Mouse (Mus musculus) hindbrain, embryonic 14.5 days (tissue): ENCODE data around the gene Spata2. TPM values are rescaled to one million over a fixed set of nuclear protein-coding genes. Genes with fewer than 3 reads are reported as not detected.

ENCODE experiments used
- ATAC-seq: fragments of 200-750 bp; cut with Nextera tagmentation; 2 replicates; pipeline ENCODE4 v1.8.0; 2017; ENCODE audit warnings: moderate number of reproducible peaks, mild to moderate bottlenecking, moderate TSS enrichment, moderate library complexity; ENCODE audit not compliant: low FRiP score
- DNase-seq: peaks from one replicate; pipeline ENCODE4 v3.0.0-alpha.2; 2015; ENCODE audit warnings: low spot score
- H3K27ac ChIP-seq: fragments of 300-500 bp; sonication (generic); 2 replicates; pipeline ENCODE4 v1.5.1; 2014; ENCODE audit warnings: mild to moderate bottlenecking, moderate library complexity
- H3K27me3 ChIP-seq: fragments of 300-500 bp; sonication (generic); 2 replicates; pipeline ENCODE4 v1.6.1; 2014; ENCODE audit warnings: mild to moderate bottlenecking, low read length, mixed read lengths; ENCODE audit not compliant: control insufficient read depth, insufficient read depth
- H3K36me3 ChIP-seq: fragments of 300-500 bp; sonication (generic); replicated peaks from 2 replicates; pipeline ENCODE4 v1.6.1; 2014; ENCODE audit not compliant: control insufficient read depth, insufficient read depth
- H3K4me1 ChIP-seq: fragments of 300-500 bp; sonication (generic); replicated peaks from 2 replicates; pipeline ENCODE4 v1.6.1; 2014; ENCODE audit warnings: antibody characterized with exemption, low read length, mixed read lengths; ENCODE audit not compliant: control insufficient read depth, insufficient read depth
- H3K4me2 ChIP-seq: fragments of 300-500 bp; sonication (generic); replicated peaks from 2 replicates; pipeline ENCODE4 v1.6.1; 2014; ENCODE audit warnings: mild to moderate bottlenecking, moderate library complexity
- H3K4me3 ChIP-seq: fragments of 300-500 bp; sonication (generic); replicated peaks from 2 replicates; pipeline ENCODE4 v1.5.1; 2014; ENCODE audit warnings: mild to moderate bottlenecking, low read length
- H3K9ac ChIP-seq: fragments of 300-500 bp; sonication (generic); 2 replicates; pipeline ENCODE4 v1.6.1; 2014
- H3K9me3 ChIP-seq: fragments of 300-500 bp; sonication (generic); 2 replicates; pipeline ENCODE4 v1.6.1; 2016; ENCODE audit warnings: low read length; ENCODE audit not compliant: control insufficient read depth
- WGBS: fragments of 180-500 bp; shearing (Covaris S2); extraction: QIAGEN DNeasy Blood & Tissue Kit; methylation state at CpG from one replicate; pipeline ENCODE4 v1.1.7; 2014; 5-methylcytosine and 5-hydroxymethylcytosine counted together
- polyA plus RNA-seq: library from polyadenylated mRNA; unstranded; fragments of >200 nt; fragmentation: Nextera tagmentation; extraction: Ambion mirVana; gene quantifications from 2 replicates; pipeline ENCODE4 v1.2.1, GENCODE M21; 2014

Gene Spata2
- polyA plus RNA-seq, 1 experiment from 2014 or later: 27.3 TPM

GRCm38 (mm10) chr2:167536320-167536945, 43.7 kb upstream of the Spata2 start:
- Histone ChIP-seq H3K27ac (no peak overlapping the region), H3K36me3 (no peaks in the 10 kb centered on the region), H3K9ac (no peak overlapping the region), H3K9me3 (no peaks in the 10 kb centered on the region), H3K4me2 (no peak overlapping the region), H3K4me1 (peaks cover 10% of the 10 kb centered on the region), H3K27me3 (peaks cover 50% of the 10 kb centered on the region), H3K4me3 (no peak overlapping the region)
- ATAC-seq (no peak), DNase-seq (no peak)
- 53% methylated on average over 10 of the region's 10 CpGs for WGBS

GRCm38 (mm10) chr2:167533880-167534279, 41.2 kb upstream of the Spata2 start:
- DNase-seq: no peak
- Histone ChIP-seq H3K4me1 (peaks cover 10% of the 10 kb centered on the region), H3K4me3 (no peak overlapping the region), H3K27me3 (peaks cover 30% of the 10 kb centered on the region), H3K9ac (no peak overlapping the region), H3K36me3 (no peaks in the 10 kb centered on the region), H3K9me3 (no peaks in the 10 kb centered on the region), H3K4me2 (no peak overlapping the region), H3K27ac (no peak overlapping the region)
- ATAC-seq: no peak

DNA sequence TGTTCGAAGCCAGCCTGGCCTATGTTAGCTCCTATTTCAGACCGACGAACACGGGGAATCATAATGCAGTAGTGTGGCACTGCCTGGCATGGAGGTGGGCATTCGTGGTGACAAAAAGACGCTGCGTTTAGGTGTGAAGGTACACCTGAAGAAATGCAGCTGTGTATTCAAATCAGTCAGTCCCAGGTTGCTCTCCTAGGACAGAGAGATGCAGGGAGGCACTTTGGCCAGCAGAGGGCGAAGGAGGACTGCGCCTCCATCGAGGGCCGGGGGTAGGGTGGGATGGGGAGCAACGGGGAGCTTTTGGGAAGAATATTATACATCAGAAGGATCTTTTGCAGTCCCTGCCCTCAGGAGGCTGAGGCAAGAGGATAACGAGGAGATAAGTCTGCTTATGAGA, 39.4 kb upstream of the Spata2 start:
- H3K9ac ChIP-seq: no peak overlapping the region
- H3K27me3 ChIP-seq: peaks cover 14% of the 10 kb centered on the region
- no peaks in the 10 kb centered on the region for H3K9me3 ChIP-seq
- no peak overlapping the region for H3K4me3 ChIP-seq
- no peak overlapping the region for H3K4me2 ChIP-seq
- ATAC-seq: no peak
- no peaks in the 10 kb centered on the region for H3K4me1 ChIP-seq
- no peak overlapping the region for H3K27ac ChIP-seq
- WGBS: 21% methylated on average over 13 of the region's 13 CpGs
- peak; percentile 73 for DNase-seq
- H3K36me3 ChIP-seq: no peaks in the 10 kb centered on the region

DNA sequence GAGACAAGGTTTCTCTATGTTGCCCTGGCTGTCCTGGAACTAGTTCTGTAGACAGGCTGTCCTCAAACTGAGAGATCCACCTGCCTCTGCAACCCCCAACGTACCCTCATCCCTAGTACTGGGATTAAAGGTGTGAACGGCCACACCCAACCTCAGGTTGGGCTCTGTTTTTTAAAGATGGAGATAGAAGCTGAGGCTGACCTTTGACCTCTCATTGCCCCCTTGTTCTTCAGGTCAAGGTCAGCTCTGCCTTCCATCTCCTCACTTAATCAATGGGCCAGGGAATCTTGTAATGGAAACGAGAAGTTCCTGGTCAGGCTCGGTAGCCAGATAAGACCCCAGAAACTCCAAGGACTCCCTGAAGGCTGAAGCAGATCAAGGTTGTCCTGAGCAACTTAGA, 37.8 kb upstream of the Spata2 start:
- Histone ChIP-seq H3K27ac (no peak overlapping the region), H3K9ac (no peak overlapping the region), H3K4me3 (no peak overlapping the region), H3K27me3 (no peaks in the 10 kb centered on the region), H3K4me1 (no peaks in the 10 kb centered on the region), H3K9me3 (no peaks in the 10 kb centered on the region), H3K36me3 (no peaks in the 10 kb centered on the region), H3K4me2 (no peak overlapping the region)
- ATAC-seq: no peak
- WGBS: 75% methylated on average over 4 of the region's 4 CpGs
- DNase-seq: no peak

GRCm38 (mm10) chr2:167529935-167530513, 37.3 kb upstream of the Spata2 start:
- DNase-seq: no peak
- no peaks in the 10 kb centered on the region for H3K4me1 ChIP-seq
- no peaks in the 10 kb centered on the region for H3K9me3 ChIP-seq
- no peak overlapping the region for H3K4me3 ChIP-seq
- H3K27me3 ChIP-seq: no peaks in the 10 kb centered on the region
- no peak for ATAC-seq
- no peaks in the 10 kb centered on the region for H3K36me3 ChIP-seq
- no peak overlapping the region for H3K9ac ChIP-seq
- 14% methylated on average over 5 of the region's 5 CpGs for WGBS
- no peak overlapping the region for H3K27ac ChIP-seq
- H3K4me2 ChIP-seq: no peak overlapping the region

DNA sequence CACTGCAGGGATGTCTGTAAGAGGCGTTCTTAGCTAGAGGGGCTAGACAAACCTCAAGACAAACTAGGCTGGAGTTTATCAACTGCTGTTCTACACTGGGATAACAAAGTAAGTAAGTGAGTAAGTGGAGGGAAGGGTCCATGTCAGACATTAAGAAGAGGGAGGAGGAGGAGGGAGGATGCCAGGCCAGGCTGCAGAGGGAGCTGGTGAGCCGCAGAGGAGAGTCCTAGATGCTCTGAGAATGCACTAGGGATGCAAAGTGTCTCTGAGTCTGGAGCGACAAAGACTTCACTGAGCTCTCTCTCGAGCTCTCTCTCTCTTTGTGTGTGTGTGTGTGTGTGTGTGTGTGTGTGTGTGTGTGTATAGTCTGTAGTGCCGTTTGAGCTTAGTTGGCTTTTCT, 35.6 kb upstream of the Spata2 start:
- H3K27ac ChIP-seq: no peak overlapping the region
- H3K36me3 ChIP-seq: no peaks in the 10 kb centered on the region
- no peak overlapping the region for H3K4me2 ChIP-seq
- H3K4me1 ChIP-seq: no peaks in the 10 kb centered on the region
- no peak overlapping the region for H3K4me3 ChIP-seq
- ATAC-seq: no peak
- 15% methylated on average over 5 of the region's 5 CpGs for whole genome bisulfite sequencing
- H3K9ac ChIP-seq: no peak overlapping the region
- DNase-seq: no peak
- H3K27me3 ChIP-seq: no peaks in the 10 kb centered on the region
- no peaks in the 10 kb centered on the region for H3K9me3 ChIP-seq

DNA sequence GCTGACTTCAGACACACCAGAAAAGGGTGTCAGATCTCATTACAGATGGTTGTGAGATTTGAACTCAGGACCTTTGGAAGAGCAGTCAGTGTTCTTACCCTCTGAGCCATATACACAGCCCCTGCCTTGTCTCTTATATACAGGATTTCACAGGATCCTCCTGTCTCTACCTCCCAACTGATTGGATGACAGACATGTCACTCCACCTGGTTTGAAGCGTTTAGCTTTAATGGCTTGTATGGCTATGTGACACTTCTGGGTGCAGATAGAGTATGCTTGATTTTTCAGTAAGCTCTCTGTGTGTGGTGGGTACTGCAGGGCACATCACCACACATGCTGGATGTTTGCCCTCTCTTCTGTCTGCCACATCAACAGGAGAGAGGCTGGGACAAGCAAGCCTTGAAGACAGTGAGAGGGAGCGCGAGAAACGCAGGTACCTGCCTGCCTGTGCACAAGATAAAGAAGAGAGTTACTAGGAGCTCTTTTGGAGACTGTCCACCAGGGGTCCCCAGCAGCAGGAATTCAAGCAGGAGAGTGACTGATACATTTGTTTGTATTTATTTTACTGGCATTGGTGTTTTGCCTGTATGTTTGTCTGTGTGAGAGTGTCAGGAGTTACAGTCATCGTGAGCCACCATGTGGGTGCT, 27.0 kb upstream of the Spata2 start:
- 77% methylated on average over 5 of the region's 5 CpGs for WGBS
- no peaks in the 10 kb centered on the region for H3K9me3 ChIP-seq
- DNase-seq (no peak), ATAC-seq (no peak)
- peaks cover 41% of the 10 kb centered on the region for H3K36me3 ChIP-seq
- H3K4me2 ChIP-seq: no peak overlapping the region
- H3K27me3 ChIP-seq: no peaks in the 10 kb centered on the region
- H3K4me3 ChIP-seq: no peak overlapping the region
- no peak overlapping the region for H3K27ac ChIP-seq
- no peaks in the 10 kb centered on the region for H3K4me1 ChIP-seq
- no peak overlapping the region for H3K9ac ChIP-seq

DNA sequence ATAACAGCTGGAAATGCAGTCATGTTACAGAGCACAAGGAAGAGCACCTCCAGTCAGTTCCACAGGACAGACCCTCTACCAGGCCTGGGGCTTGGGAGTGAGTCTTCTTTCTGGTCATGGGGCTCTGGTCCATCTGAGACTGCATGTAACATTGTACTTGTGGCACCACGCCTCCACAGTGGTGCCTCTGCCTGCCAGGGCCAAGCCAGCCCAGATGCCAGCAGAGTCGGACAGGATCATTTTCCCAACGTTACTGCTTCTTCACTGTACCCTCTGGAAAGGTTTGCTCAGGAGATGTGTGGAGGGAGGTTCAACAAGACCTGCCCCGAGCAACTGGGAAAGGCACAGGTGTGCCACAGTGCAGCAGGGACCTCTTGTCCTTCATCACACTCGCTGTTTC, 23.0 kb upstream of the Spata2 start:
- H3K4me2 ChIP-seq: no peak overlapping the region
- no peak for ATAC-seq
- H3K36me3 ChIP-seq: peaks cover 82% of the 10 kb centered on the region
- WGBS: 92% methylated on average over 5 of the region's 5 CpGs
- H3K27me3 ChIP-seq: no peaks in the 10 kb centered on the region
- H3K9ac ChIP-seq: no peak overlapping the region
- no peak overlapping the region for H3K27ac ChIP-seq
- H3K4me3 ChIP-seq: no peak overlapping the region
- no peaks in the 10 kb centered on the region for H3K4me1 ChIP-seq
- no peak for DNase-seq
- no peaks in the 10 kb centered on the region for H3K9me3 ChIP-seq

DNA sequence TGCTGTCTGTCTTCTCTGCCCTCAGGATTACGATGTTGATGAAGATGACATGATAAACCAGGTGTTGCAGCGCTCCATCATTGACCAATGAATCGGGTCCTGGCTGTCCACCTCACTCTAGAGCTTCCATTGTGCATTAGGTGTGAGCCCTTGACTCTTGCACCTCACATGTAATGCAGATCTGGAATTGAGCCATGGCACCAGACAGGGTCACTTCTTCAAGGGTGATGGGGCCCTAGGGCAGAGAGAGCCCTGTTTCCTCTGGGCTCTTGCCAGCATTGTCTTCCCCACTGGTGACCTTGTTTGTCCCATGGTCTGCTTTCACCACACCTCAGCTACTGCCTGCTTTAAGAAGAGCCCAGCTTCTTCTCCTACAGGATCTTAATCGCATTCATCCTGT, 22.0 kb upstream of the Spata2 start:
- no peak overlapping the region for H3K4me3 ChIP-seq
- 98% methylated on average over 4 of the region's 4 CpGs for WGBS
- H3K36me3 ChIP-seq: peaks cover 84% of the 10 kb centered on the region
- H3K4me1 ChIP-seq: no peaks in the 10 kb centered on the region
- H3K27me3 ChIP-seq: no peaks in the 10 kb centered on the region
- H3K9me3 ChIP-seq: no peaks in the 10 kb centered on the region
- ATAC-seq (no peak), DNase-seq (no peak)
- H3K27ac ChIP-seq: no peak overlapping the region
- H3K9ac ChIP-seq: no peak overlapping the region
- H3K4me2 ChIP-seq: no peak overlapping the region
